Mouse (Mus musculus) monocyte, adult 5-6 weeks (primary cell): ENCODE measurements around the gene Grip1. TPM values are rescaled to one million over a fixed set of nuclear protein-coding genes. Genes with fewer than 3 reads are reported as not detected.

Experiments used
- ATAC-seq: fragments of 153-309, 156-312 bp; replicated peaks from 2 replicates; pipeline ENCODE4 v1.8.0; 2017; ENCODE audit warnings: mild to moderate bottlenecking; ENCODE audit not compliant: low TSS enrichment, insufficient number of reproducible peaks, severe bottlenecking, poor library complexity, low FRiP score
- total RNA-seq: library from RNA; stranded (forward); fragments of 200-1000, 200-491, 200-594 nt; gene quantifications from 3 replicates; pipeline ENCODE4 v1.2.3, GENCODE M21; 2017

Gene Grip1
- total RNA-seq, 1 experiment from 2014 or later, result not detected

DNA sequence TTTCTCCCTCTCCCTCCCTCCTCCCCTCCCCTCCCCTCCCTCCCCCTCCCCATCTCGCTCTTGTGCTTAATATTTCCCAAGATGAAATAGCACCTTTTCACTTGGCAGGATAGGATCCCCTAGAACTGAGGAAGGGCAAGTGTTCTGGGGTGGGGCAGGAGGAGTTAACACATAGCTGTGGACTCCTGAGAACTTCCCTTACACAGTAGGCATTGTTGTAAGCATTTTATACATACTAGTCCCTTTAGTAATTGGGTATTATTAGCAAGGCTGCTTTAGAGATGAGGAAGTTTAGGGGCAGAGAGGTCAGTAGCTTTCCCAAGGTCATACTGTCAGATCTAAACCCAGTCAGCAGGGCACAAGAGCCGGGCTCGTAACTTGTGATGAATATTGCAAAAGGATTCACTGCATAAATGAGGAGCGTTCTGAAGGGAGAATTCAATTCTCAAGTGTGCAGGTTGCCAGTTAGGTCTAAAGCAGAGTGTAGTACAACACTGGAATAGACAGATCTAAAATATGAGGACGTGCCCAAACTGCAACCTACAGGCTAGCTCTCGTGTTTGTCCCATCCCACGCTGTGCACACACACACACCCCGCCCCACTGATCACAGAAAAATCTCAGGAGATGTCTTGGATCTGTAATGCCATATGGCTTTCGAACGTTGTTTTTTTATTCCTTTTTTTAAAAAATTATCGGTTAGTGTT is 392.2 kb downstream of the Grip1 start:
- ATAC-seq, result no peak

DNA sequence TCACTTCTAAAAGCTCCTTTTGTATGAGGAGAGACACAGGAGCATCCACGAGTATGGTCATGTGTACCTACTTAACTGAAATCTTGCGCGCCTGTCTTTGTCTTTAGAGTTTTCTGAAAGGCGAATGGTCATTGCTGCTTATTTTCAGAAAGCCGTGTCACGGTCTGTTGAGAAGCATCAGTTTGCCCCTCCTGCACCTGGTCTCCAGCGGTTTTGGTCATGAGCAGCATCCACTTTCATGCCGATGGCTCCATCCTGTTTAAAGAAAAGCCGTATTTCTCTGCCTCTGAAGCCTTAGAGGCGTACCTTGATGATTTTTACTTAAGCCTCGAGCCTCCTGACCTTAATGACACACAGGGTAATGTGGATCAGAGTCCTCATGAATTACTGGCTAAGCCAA is 398.0 kb downstream of the Grip1 start:
- no peak for ATAC-seq

DNA sequence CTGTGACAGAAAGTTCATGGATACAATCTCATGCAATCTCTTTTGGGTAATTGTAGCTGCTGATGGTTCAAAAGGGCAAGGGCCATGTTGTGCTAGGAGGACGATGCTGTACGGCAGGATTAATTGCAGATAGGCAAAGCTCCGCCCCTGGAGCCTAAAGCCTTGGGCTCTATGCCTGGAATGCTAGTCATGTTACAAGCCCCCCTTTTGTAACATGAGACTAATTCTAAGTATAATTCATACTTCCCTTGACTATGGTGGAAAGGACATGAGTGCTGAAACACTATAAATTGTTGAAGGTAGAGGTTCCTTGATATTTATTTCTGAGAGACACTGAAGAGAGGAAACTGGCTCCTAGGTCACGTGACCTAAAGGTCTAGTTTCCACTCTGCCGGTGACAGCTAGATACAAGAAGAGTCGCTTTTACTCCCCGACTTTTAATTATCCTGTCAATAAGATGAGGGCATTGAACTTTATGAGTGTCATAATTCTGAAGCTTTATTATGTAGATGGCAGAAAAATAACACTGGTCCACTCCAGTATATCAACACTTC is 399.0 kb downstream of the Grip1 start:
- ATAC-seq, result no peak

DNA sequence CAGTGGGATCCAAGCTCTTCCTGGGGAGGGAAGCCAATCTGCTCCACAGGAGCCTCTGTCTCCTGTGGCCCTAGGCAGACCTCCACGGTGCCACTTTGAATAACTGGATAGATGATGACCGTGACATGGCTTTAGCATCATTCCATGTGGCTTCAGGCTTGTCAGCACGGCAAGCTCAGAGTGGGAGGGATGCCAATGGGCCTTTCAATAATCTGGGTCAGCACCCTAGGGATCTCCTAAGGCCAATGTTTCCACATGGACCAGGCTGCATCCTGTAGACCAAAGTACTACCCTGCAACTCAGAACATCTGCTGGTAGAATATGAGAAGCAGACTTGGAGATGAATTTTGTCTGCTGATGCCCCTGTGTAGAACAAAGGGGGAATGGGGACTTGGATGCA is 414.1 kb downstream of the Grip1 start:
- no peak for ATAC-seq

DNA sequence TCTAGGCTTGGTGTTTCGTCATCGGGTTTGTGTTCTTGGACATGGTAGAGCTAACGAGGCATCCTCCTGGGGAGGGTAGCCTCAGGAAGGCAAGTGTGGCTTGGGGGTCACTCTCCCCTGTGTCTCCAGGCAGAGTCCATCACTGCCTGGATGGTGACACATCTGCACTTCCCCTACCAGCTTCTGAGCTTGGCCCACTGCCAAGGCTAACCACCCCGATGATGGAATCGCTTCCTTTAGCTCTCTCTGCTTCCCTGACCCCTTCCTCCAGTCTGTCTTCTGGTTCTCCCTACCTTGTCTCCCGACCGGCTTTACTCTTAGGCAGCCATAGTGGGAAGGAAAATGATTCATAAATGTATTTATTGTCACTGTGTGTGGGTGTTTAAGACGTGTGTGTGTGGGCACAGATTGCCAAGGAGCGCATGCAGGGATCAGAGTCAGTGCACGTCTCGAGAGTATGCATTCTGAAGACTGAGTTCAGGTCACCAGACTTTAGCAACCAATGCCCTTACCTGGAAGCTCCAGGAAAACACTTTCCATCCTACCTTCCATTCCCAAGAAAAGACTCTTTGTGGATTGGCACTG is 415.5 kb downstream of the Grip1 start:
- ATAC-seq, result no peak

DNA sequence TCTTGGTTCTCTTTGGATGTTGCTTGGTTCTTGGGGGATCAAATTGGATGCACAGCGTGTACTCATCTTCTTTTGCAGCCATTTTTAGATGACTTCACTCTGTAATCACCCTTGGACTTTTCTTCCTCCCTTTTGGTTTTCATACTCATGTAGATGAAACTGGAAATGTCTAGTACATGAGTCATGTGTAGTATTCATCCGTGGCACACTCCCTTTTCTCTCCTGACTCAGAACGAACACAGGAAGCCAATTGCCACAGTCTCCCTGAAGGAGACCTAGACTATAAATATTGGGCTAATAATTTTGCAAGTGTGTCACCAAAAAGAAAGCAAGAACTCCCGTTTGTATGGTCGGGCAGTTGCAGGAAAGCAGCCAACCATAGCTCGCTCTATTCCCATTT is 423.1 kb downstream of the Grip1 start:
- no peak for ATAC-seq

DNA sequence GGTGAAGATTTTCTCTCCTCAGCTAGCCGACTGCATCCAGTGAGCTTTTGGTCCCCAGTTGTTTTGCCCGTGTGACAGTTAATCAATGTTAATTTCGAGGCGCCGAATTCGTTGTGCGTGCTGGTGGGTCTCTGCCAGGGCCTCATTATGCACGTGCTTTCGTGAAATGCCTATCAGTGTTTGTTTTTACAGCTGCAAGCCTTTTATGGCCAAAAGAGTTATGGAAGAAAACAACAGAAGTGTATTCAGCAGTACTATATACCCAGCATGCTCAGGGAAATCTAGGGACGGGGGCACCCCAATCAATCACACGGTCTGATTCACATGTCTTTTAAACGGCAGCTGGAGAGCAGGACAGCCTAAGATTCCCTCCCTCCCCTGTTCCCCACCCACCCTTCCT is 424.7 kb downstream of the Grip1 start:
- no peak for ATAC-seq

GRCm38 (mm10) chr10:119884591-119884990 is 431.0 kb downstream of the Grip1 start:
- no peak for ATAC-seq

DNA sequence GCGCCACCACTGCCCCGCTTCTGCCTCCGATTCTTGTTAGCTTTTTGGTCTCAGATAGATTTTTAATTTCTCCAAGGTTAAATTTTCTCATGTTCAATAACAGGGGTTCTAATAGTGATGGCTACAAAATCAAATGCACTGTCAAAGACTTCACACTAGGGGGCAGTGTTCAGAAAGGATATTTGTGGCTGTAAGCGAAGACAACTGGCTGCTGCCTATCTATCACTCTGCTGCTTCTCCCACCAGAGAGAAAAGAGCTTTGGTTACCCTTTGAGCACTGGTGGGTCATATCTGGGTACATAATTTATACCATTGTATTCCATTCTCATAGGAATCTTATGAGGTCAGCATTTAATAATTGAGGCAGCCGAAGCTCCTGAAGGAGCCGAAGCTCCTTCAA is 431.9 kb downstream of the Grip1 start:
- ATAC-seq, result no peak

DNA sequence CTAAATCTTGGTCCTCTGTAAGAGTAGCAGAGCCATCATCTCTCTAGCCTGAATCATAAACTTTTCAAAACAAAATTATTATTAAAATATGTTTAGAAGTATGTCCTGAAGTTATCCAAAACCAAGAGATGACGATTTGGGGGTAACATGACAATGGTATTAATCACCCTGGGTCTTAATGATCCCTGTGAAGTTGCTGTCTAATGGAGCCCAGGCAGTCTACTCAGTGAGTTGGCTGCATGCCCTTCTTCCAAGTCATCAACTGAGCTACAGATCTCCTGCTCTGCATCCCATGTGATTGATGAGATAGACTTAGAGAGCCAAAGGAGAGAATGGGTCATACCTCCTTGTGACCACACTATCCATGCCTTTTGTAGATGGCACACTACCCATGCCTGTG is 433.1 kb downstream of the Grip1 start:
- ATAC-seq, result no peak

GRCm38 (mm10) chr10:119902754-119903153 is 449.1 kb downstream of the Grip1 start:
- no peak for ATAC-seq

GRCm38 (mm10) chr10:119906869-119907268 is 453.2 kb downstream of the Grip1 start:
- ATAC-seq, result no peak

DNA sequence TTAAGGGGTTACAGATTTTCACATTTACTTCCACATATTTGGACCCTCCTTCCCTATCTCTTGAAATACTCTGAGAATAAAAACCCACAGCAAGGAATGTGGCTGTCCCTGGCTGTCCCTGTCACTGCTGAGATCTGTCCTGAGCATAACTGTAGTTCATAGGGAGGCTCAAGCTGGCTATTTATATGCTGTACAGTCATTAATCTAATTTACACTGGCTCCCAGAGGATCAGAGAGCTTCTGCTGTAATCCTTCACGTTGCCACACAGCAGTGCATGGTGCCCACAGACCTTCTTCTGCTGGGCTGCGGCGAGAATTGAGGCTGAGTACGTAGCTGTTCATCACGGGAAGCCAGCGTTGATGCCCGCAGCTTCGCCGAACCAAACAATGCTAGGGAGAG is 464.4 kb downstream of the Grip1 start:
- ATAC-seq, result no peak

- ATAC-seq, result no peak
These were observed 474.3 kb downstream of the Grip1 start for GRCm38 (mm10) chr10:119927963-119928362.

DNA sequence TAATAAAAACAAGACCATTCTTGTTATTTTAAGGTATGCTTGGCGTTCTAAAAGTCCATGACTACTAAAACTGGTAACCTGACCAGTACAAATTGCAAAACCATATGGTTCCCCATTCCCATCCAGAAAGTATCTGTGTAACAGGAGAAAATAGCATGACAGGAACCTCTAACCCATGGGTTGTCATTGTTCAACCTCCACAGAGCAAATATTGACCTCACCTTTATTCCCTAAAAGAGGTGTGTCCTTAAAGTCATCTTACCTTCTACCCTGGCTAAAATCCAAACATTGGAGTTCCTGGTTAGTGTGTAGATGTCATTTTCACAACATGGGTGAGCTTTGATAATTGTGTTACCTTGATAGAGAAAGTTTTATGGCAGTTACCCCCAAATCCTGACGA is 475.3 kb downstream of the Grip1 start:
- no peak for ATAC-seq

DNA sequence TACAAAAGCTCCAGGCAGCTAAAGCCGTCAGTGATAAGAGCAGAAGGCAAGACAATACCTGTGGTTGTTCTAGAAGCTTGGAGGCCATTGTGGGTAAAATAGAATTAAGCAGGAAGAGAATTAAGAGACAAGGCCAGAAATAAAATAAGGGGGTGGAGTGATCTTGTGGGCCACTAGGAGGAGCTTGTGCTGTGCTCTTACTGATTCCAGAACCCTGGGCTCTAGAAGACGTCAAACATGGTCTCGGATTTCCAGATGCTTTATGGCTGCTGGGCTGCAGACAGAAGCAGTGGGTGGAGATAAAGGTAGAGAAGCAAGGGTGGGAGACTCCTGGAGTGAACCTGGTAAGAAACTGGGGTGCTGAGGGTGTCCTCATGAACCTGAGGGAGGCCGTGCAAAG is 479.2 kb downstream of the Grip1 start:
- ATAC-seq, result no peak

DNA sequence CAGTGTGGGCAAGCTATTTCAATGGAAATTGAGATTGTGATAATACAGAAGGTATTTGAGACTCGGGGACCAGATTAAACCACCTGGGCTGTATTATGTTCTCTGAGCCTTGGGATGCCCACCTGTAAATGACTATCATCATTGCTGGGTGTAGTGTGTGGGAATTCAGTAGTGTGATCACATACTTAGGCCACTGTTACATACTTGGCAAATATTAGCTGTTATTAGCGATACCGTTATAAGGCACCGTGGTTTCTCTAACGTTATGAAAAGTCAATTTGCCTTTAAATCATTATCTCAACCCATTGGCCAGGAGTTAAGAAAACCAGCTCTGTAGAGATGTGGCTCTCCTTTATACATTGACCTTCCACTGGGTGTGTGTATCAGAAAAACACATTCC is 479.7 kb downstream of the Grip1 start:
- no peak for ATAC-seq

DNA sequence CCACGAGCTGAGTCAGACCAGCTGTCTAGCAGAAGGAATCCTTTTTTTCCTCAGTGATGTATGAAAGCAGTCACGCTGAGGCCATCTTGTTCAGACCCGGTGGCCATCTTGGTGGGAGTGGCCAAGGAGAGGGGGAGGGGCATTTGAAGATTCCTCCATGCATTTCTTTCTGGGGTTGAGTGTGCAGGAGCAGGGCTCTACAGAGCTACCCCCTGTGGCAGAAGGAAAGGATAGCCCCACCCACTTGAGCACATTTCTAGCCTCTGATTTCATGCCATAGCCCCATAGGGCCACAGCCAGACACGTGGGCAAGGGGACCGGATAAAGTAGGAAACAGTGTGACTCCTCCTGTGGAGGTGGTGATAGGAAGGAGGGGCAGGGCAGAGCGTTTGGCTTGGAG is 481.6 kb downstream of the Grip1 start:
- no peak for ATAC-seq

- ATAC-seq, result no peak
These were observed 483.9 kb downstream of the Grip1 start for GRCm38 (mm10) chr10:119937481-119937880.

DNA sequence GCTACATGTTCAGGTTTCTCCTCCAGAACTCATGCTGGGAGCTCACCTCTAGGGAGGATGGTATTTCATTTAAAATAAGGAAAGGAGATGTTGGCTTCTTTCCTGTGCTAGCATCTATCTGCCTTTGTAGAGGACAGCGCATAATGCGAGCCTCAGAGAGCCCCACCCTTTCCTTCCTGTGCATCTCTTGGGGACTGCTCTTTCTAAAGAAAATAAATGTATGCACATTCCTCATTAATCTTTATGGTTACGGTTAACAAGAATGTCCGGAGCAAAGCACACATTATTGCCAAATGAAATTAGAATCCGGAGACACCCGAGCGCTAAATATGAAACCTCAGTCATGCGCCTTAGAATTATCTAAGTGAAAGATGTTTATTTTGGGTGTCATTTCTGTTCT is 490.3 kb downstream of the Grip1 start:
- no peak for ATAC-seq
